Mouse (Mus musculus) heart, embryonic 13.5 days (tissue): ENCODE data around the gene B3gntl1. TPM values are rescaled to one million over a fixed set of nuclear protein-coding genes. Genes with fewer than 3 reads are reported as not detected.

ENCODE experiments used
- ATAC-seq: fragments of 200-750 bp; cut with Nextera tagmentation; 2 replicates; pipeline ENCODE4 v1.8.0; 2017; ENCODE audit warnings: moderate TSS enrichment; ENCODE audit not compliant: insufficient number of reproducible peaks, low FRiP score, low TSS enrichment; ENCODE audit errors: extremely low read depth
- H3K27ac ChIP-seq: fragments of 300-500 bp; sonication (generic); replicated peaks from 2 replicates; pipeline ENCODE4 v1.5.1; 2015; ENCODE audit warnings: moderate library complexity, mild to moderate bottlenecking, inconsistent platforms
- H3K27me3 ChIP-seq: fragments of 300-500 bp; sonication (generic); replicated peaks from 2 replicates; pipeline ENCODE4 v1.6.1; 2015; ENCODE audit warnings: mild to moderate bottlenecking, inconsistent platforms
- H3K36me3 ChIP-seq: fragments of 300-500 bp; sonication (generic); 2 replicates; pipeline ENCODE4 v1.6.1; 2015; ENCODE audit warnings: mild to moderate bottlenecking, inconsistent platforms
- H3K4me1 ChIP-seq: fragments of 300-500 bp; sonication (generic); 2 replicates; pipeline ENCODE4 v1.6.1; 2015; ENCODE audit warnings: inconsistent platforms
- H3K4me2 ChIP-seq: fragments of 300-500 bp; sonication (generic); 2 replicates; pipeline ENCODE4 v1.6.1; 2015; ENCODE audit warnings: inconsistent platforms, mild to moderate bottlenecking, moderate library complexity
- H3K4me3 ChIP-seq: fragments of 300-500 bp; sonication (generic); 2 replicates; pipeline ENCODE4 v1.5.1; 2015; ENCODE audit warnings: moderate library complexity, mild to moderate bottlenecking, inconsistent platforms
- H3K9ac ChIP-seq: fragments of 300-500 bp; sonication (generic); 2 replicates; pipeline ENCODE4 v1.6.1; 2015; ENCODE audit warnings: inconsistent platforms, mild to moderate bottlenecking, moderate library complexity
- H3K9me3 ChIP-seq: fragments of 300-500 bp; sonication (generic); 2 replicates; pipeline ENCODE4 v1.6.1; 2016; ENCODE audit warnings: inconsistent platforms
- WGBS: fragments of 180-500 bp; shearing (Covaris S2); methylation state at CpG from one replicate; pipeline ENCODE4 v1.1.7; 2015; ENCODE audit warnings: mixed read lengths; 5-methylcytosine and 5-hydroxymethylcytosine counted together
- polyA plus RNA-seq: library from polyadenylated mRNA; unstranded; fragments of >200 nt; fragmentation: Nextera tagmentation; extraction: Ambion mirVana; gene quantifications from 2 replicates; pipeline ENCODE4 v1.2.1, GENCODE M21; 2015

B3gntl1 gene
- polyA plus RNA-seq, 1 experiment from 2014 or later, result 6.0 TPM

- no peak for ATAC-seq
Observed at GRCm38 (mm10) chr11:121702895-121703618, 30.1 kb upstream of the B3gntl1 start.

GRCm38 (mm10) chr11:121702111-121702894 lies 29.4 kb upstream of the B3gntl1 start:
- Histone ChIP-seq H3K9me3 (no peaks in the 10 kb centered on the region), H3K4me3 (peak overlapping the region; percentile 87), H3K27ac (peak overlapping the region; percentile 76), H3K27me3 (peaks cover 28% of the 10 kb centered on the region), H3K36me3 (no peaks in the 10 kb centered on the region), H3K9ac (peak overlapping the region; percentile 87), H3K4me1 (peaks cover 20% of the 10 kb centered on the region), H3K4me2 (peak overlapping the region; percentile 97)
- ATAC-seq, result peak; percentile 82
- under 1% methylated on average over 69 of the region's 69 CpGs for WGBS

More at GRCm38 (mm10) chr11:121702895-121703618, 30.1 kb upstream of the B3gntl1 start:
- under 1% methylated on average over 40 of the region's 40 CpGs for WGBS
- no peaks in the 10 kb centered on the region for H3K36me3 ChIP-seq
- peak overlapping the region; percentile 97 for H3K4me2 ChIP-seq
- peak overlapping the region; percentile 87 for H3K9ac ChIP-seq
- peaks cover 28% of the 10 kb centered on the region for H3K27me3 ChIP-seq
- peaks cover 20% of the 10 kb centered on the region for H3K4me1 ChIP-seq
- H3K4me3 ChIP-seq, result peak overlapping the region; percentile 87
- H3K9me3 ChIP-seq, result no peaks in the 10 kb centered on the region
- peak overlapping the region; percentile 76; the same call in 1 of the 2 replicates for H3K27ac ChIP-seq

GRCm38 (mm10) chr11:121701244-121701643 lies 28.3 kb upstream of the B3gntl1 start, which contains the start of gene Metrnl:
TSS of gene Metrnl (plus strand) at chr11:121701544.
- no peak for ATAC-seq
- Histone ChIP-seq H3K4me1 (peaks cover 20% of the 10 kb centered on the region), H3K9ac (peak within 1 kb of the TSS; percentile 87), H3K4me3 (peak within 1 kb of the TSS; percentile 87), H3K27ac (peak within 1 kb of the TSS; percentile 76), H3K27me3 (peaks cover 28% of the 10 kb centered on the region), H3K9me3 (no peaks in the 10 kb centered on the region), H3K36me3 (no peaks in the 10 kb centered on the region), H3K4me2 (peak within 1 kb of the TSS; percentile 97)
- 78% methylated on average over 5 of the region's 5 CpGs for WGBS

- Histone ChIP-seq H3K9ac (no peak overlapping the region), H3K9me3 (no peaks in the 10 kb centered on the region), H3K4me2 (no peak overlapping the region), H3K27me3 (peaks cover 5% of the 10 kb centered on the region), H3K4me1 (peaks cover 11% of the 10 kb centered on the region), H3K27ac (no peak overlapping the region), H3K4me3 (no peak overlapping the region), H3K36me3 (no peaks in the 10 kb centered on the region)
- 69% methylated on average over 5 of the region's 5 CpGs for whole genome bisulfite sequencing
- ATAC-seq, result no peak
Observed at GRCm38 (mm10) chr11:121698381-121698955, 25.5 kb upstream of the B3gntl1 start.

- Histone ChIP-seq H3K9me3 (no peaks in the 10 kb centered on the region), H3K4me1 (peaks cover 6% of the 10 kb centered on the region), H3K4me2 (no peak overlapping the region), H3K9ac (no peak overlapping the region), H3K4me3 (no peak overlapping the region), H3K27ac (no peak overlapping the region), H3K36me3 (no peaks in the 10 kb centered on the region), H3K27me3 (no peaks in the 10 kb centered on the region)
- ATAC-seq, result no peak
- WGBS, result 80% methylated on average over 4 of the region's 4 CpGs
Observed at GRCm38 (mm10) chr11:121697271-121697670, 24.3 kb upstream of the B3gntl1 start.

- Histone ChIP-seq H3K9me3 (no peaks in the 10 kb centered on the region), H3K27ac (no peak overlapping the region), H3K4me1 (no peaks in the 10 kb centered on the region), H3K36me3 (no peaks in the 10 kb centered on the region), H3K4me3 (no peak overlapping the region), H3K27me3 (no peaks in the 10 kb centered on the region), H3K4me2 (no peak overlapping the region), H3K9ac (no peak overlapping the region)
- WGBS, result 74% methylated on average over 5 of the region's 5 CpGs
- no peak for ATAC-seq
Observed at GRCm38 (mm10) chr11:121695304-121696064, 22.5 kb upstream of the B3gntl1 start.

- H3K4me2 ChIP-seq, result no peak overlapping the region
- H3K27me3 ChIP-seq, result no peaks in the 10 kb centered on the region
- no peak overlapping the region for H3K4me3 ChIP-seq
- no peaks in the 10 kb centered on the region for H3K9me3 ChIP-seq
- H3K36me3 ChIP-seq, result no peaks in the 10 kb centered on the region
- no peak overlapping the region for H3K9ac ChIP-seq
- WGBS, result 69% methylated on average over 2 of the region's 2 CpGs
- no peak overlapping the region for H3K27ac ChIP-seq
- ATAC-seq, result no peak
- H3K4me1 ChIP-seq, result peaks cover 15% of the 10 kb centered on the region; the same call in 1 of the 2 replicates
Observed at GRCm38 (mm10) chr11:121688024-121688423, 15.1 kb upstream of the B3gntl1 start.

GRCm38 (mm10) chr11:121686674-121687073 lies 13.7 kb upstream of the B3gntl1 start:
- no peak overlapping the region for H3K4me2 ChIP-seq
- H3K4me3 ChIP-seq, result no peak overlapping the region
- no peaks in the 10 kb centered on the region for H3K27me3 ChIP-seq
- WGBS, result 45% methylated on average over 5 of the region's 5 CpGs
- no peak for ATAC-seq
- no peaks in the 10 kb centered on the region for H3K9me3 ChIP-seq
- no peaks in the 10 kb centered on the region for H3K36me3 ChIP-seq
- peaks cover 15% of the 10 kb centered on the region; the same call in 1 of the 2 replicates for H3K4me1 ChIP-seq
- H3K9ac ChIP-seq, result no peak overlapping the region
- no peak overlapping the region for H3K27ac ChIP-seq

- H3K27ac ChIP-seq, result no peak overlapping the region
- no peak overlapping the region for H3K9ac ChIP-seq
- peaks cover 15% of the 10 kb centered on the region; the same call in 1 of the 2 replicates for H3K4me1 ChIP-seq
- H3K9me3 ChIP-seq, result no peaks in the 10 kb centered on the region
- ATAC-seq, result no peak
- no peaks in the 10 kb centered on the region for H3K36me3 ChIP-seq
- no peaks in the 10 kb centered on the region for H3K27me3 ChIP-seq
- H3K4me3 ChIP-seq, result no peak overlapping the region
- 53% methylated on average over 4 of the region's 4 CpGs for WGBS
- H3K4me2 ChIP-seq, result no peak overlapping the region
Observed at GRCm38 (mm10) chr11:121686091-121686490, 13.1 kb upstream of the B3gntl1 start.

- Histone ChIP-seq H3K27me3 (no peaks in the 10 kb centered on the region), H3K4me1 (peaks cover 15% of the 10 kb centered on the region; the same call in 1 of the 2 replicates), H3K36me3 (no peaks in the 10 kb centered on the region), H3K27ac (no peak overlapping the region), H3K9ac (no peak overlapping the region), H3K4me2 (no peak overlapping the region), H3K9me3 (no peaks in the 10 kb centered on the region), H3K4me3 (no peak overlapping the region)
- ATAC-seq, result no peak
- WGBS, result 53% methylated on average over 6 of the region's 6 CpGs
Observed at GRCm38 (mm10) chr11:121685491-121686001, 12.6 kb upstream of the B3gntl1 start.
